In genomic region chr11:116806136-116807071, GRCm38 (mm10) we compare ENCODE assay signal across 14 mouse cellular contexts. TPM values are rescaled to one million over a fixed set of nuclear protein-coding genes. Genes with fewer than 3 reads are reported as not detected.
DNase-seq lines count a peak whose midpoint lies in the region; ATAC-seq and TF ChIP-seq lines count a peak whose summit lies in the region.
"Had no signal": no experiment of that assay in that cellular context is flagged by ENCODE, and none has a peak within 500 bp of the region (broad histone marks: within the 10 kb centered on the region; RNA-seq: fewer than 3 reads in every experiment).

No protein-coding gene starts in this region.

- H3ac ChIP-seq in myocyte (ENCODE audit: control insufficient read depth, insufficient read length) = no peak overlapping the region

- 62% methylated on average over 15 of the region's 15 CpGs for WGBS in lung, embryonic 14.5 days
- WGBS in lung, adult 2 months = 57% methylated on average over 15 of the region's 15 CpGs
- 60% methylated on average over 15 of the region's 15 CpGs for WGBS in embryonic facial prominence, embryonic 14.5 days

- no peak for TF ChIP-seq POLR2A in lung, adult 2 months (IDR thresholded peaks at IDR 0.05; ENCODE audit: borderline replicate concordance, extremely low read depth, low read depth, low read length)
- no peak for TF ChIP-seq POLR2A in myocyte (IDR thresholded peaks at IDR 0.05; ENCODE audit: insufficient read length, low read depth)

- no peak overlapping the region for H3K27ac ChIP-seq in lung, embryonic 14.5 days (ENCODE audit: low read depth)
- peak overlapping the region; percentile 35; the same call in 1 of the 2 replicates for H3K27ac ChIP-seq in embryonic facial prominence, embryonic 14.5 days (replicated peaks; ENCODE audit: low read depth, low read length)
- H3K27ac ChIP-seq: liver, embryonic 13.5 days had no signal

- H3K4me1 ChIP-seq in lung, embryonic 14.5 days (ENCODE audit: insufficient read depth) = no peaks in the 10 kb centered on the region
- peaks cover 2% of the 10 kb centered on the region for H3K4me1 ChIP-seq in lung, adult 2 months (ENCODE audit: control insufficient read depth, insufficient read depth, low read length)
- peaks cover 14% of the 10 kb centered on the region for H3K4me1 ChIP-seq in embryonic facial prominence, embryonic 14.5 days (ENCODE audit: control insufficient read depth, insufficient read depth, low read length)

- H3K4me2 ChIP-seq in lung, embryonic 14.5 days = no peak overlapping the region
- no peak overlapping the region for H3K4me2 ChIP-seq in embryonic facial prominence, embryonic 14.5 days (ENCODE audit: low read depth, low read length)
- peak overlapping the region; percentile 18 for H3K4me2 ChIP-seq in myocyte (ENCODE audit: low read depth)
- H3K4me2 ChIP-seq: liver, embryonic 13.5 days had no signal

- no peaks in the 10 kb centered on the region for H3K9me3 ChIP-seq in lung, embryonic 14.5 days (ENCODE audit: low read depth, low read length)
- H3K9me3 ChIP-seq in embryonic facial prominence, embryonic 14.5 days (ENCODE audit: control insufficient read depth, low read length) = no peaks in the 10 kb centered on the region
- H3K9me3 ChIP-seq: liver, embryonic 13.5 days had no signal

- H3K9ac ChIP-seq in lung, embryonic 14.5 days = no peak overlapping the region
- no peak overlapping the region for H3K9ac ChIP-seq in embryonic facial prominence, embryonic 14.5 days (ENCODE audit: low read depth, low read length)
- H3K9ac ChIP-seq: liver, embryonic 13.5 days had no signal

- 0 out of 2 replicates have a peak, but pooled peaks cover 5% of the 10 kb centered on the region for H3K36me3 ChIP-seq in lung, embryonic 14.5 days (ENCODE audit: insufficient read depth)
- H3K36me3 ChIP-seq in embryonic facial prominence, embryonic 14.5 days (ENCODE audit: control insufficient read depth, insufficient read depth, low read length) = no peaks in the 10 kb centered on the region
- peaks cover 11% of the 10 kb centered on the region for H3K36me3 ChIP-seq in myocyte (ENCODE audit: control insufficient read depth, insufficient read depth)
- H3K36me3 ChIP-seq: liver, embryonic 13.5 days had no signal

- H3K4me3 ChIP-seq in lung, embryonic 14.5 days (ENCODE audit: low read depth, low read length) = no peak overlapping the region
- no peak overlapping the region for H3K4me3 ChIP-seq in lung, adult 2 months (replicated peaks; ENCODE audit: extremely low read depth, low read depth, low read length)
- no peak overlapping the region for H3K4me3 ChIP-seq in embryonic facial prominence, embryonic 14.5 days (ENCODE audit: low read depth, low read length)
- no peak overlapping the region for H3K4me3 ChIP-seq in myocyte
- H3K4me3 ChIP-seq: liver, embryonic 13.5 days had no signal

- H3K79me2 ChIP-seq in myocyte (ENCODE audit: control insufficient read depth, insufficient read depth) = no peaks in the 10 kb centered on the region

- peak; percentile 52 for DNase-seq in gastrocnemius, postnatal 14 days
- no peak for DNase-seq in gastrocnemius, postnatal 36 days
- peak; percentile 57 for DNase-seq in lung, embryonic 14.5 days
- no peak for DNase-seq in lung, adult 2 months
- peak; percentile 59 for DNase-seq in embryonic facial prominence, embryonic 14.5 days (ENCODE audit: low spot score)
- DNase-seq in thymus, postnatal 25 days = no peak
- no peak for DNase-seq in embryo, embryonic 9.5 days (ENCODE audit: extremely low spot score)
- DNase-seq: kidney, adult 18-20 months; liver, embryonic 13.5 days; spleen, adult 18-20 months had no signal

- ATAC-seq in lung, embryonic 14.5 days (ENCODE audit: insufficient read depth) = no peak
- ATAC-seq in embryonic facial prominence, embryonic 14.5 days (ENCODE audit: low read depth) = no peak

- intact Hi-C loops in gastrocnemius, postnatal 14 days (cut with DNase I; ENCODE audit: low total_unique reads) = loop anchor here (5.0 kb wide), 1 partner anchor 149 kb away; no protein-coding TSS in a partner anchor
- intact Hi-C loops in gastrocnemius, postnatal 36 days (cut with DNase I) = no loop called here

- no peaks in the 10 kb centered on the region for H3K27me3 ChIP-seq in lung, embryonic 14.5 days (ENCODE audit: insufficient read depth, low read length)
- no peaks in the 10 kb centered on the region for H3K27me3 ChIP-seq in embryonic facial prominence, embryonic 14.5 days (replicated peaks; ENCODE audit: control insufficient read depth, insufficient read depth, low read length)
- H3K27me3 ChIP-seq in myocyte (ENCODE audit: control insufficient read depth, insufficient read depth, insufficient read length) = no peaks in the 10 kb centered on the region

- TF ChIP-seq CTCF in lung, embryonic 14.5 days (IDR thresholded peaks at IDR 0.05; ENCODE audit: low read depth) = no peak
- no peak for TF ChIP-seq CTCF in lung, adult 2 months (IDR thresholded peaks at IDR 0.05; ENCODE audit: insufficient read depth, low read length)

TF ChIP-seq in myocyte, 11 proteins besides CTCF, POLR2A, EP300 and RAD21:
- TF ChIP-seq MYOD1 (IDR thresholded peaks at IDR 0.05; ENCODE audit: control insufficient read depth in 1 of 3, insufficient read length in 2 of 3, low read depth in 2 of 3) (peak in 1 of 3 experiments; percentile 3), POLR2AphosphoS2 (IDR thresholded peaks at IDR 0.05; ENCODE audit: insufficient read length, low read depth) (peak; percentile 34), REST (IDR thresholded peaks at IDR 0.05; ENCODE audit: insufficient read depth, insufficient read length) (no peak), MYOG (IDR thresholded peaks at IDR 0.05; ENCODE audit: control insufficient read depth in 1 of 3, insufficient read depth in 1 of 3, insufficient read length in 2 of 3, low read depth in 2 of 3) (no peak), TCF12 (IDR thresholded peaks at IDR 0.05; ENCODE audit: insufficient read depth, poor library complexity, severe bottlenecking) (no peak)

RNA-seq across cellular contexts. Expression of gene Mxra7, which starts 21.4 kb away (rescaled TPM):
- 10 to 100 TPM; 23.1 to 29.6 TPM for total RNA-seq in gastrocnemius, postnatal 14 days (2021)
- total RNA-seq in gastrocnemius, postnatal 36 days (2021) = 10 to 100 TPM; 11.4 to 12.7 TPM
- 13.7 and 15.9 TPM in 2 replicates for polyA plus RNA-seq in lung, embryonic 14.5 days (2014; fragmentation: Nextera tagmentation; extraction: Ambion mirVana)
- polyA plus RNA-seq in lung, adult 2 months (2012; rRNA removed) = 70.1 and 172 TPM in 2 replicates
- polyA plus RNA-seq in embryonic facial prominence, embryonic 14.5 days (2014; fragmentation: Nextera tagmentation; extraction: Ambion mirVana) = 17.3 and 17.6 TPM in 2 replicates
- 126 TPM for polyA plus RNA-seq in myocyte (2012; fragmentation: generic; extraction: Trizol)

RNA-seq across cellular contexts. Expression of gene St6galnac1, which starts 31.1 kb away (rescaled TPM):
- not detected for total RNA-seq in gastrocnemius, postnatal 14 days (2021)
- total RNA-seq in gastrocnemius, postnatal 36 days (2021) = not detected
- not detected in 2 replicates for polyA plus RNA-seq in lung, embryonic 14.5 days (2014; fragmentation: Nextera tagmentation; extraction: Ambion mirVana)
- 0.26 and 0.28 TPM in 2 replicates for polyA plus RNA-seq in lung, adult 2 months (2012; rRNA removed)
- polyA plus RNA-seq in embryonic facial prominence, embryonic 14.5 days (2014; fragmentation: Nextera tagmentation; extraction: Ambion mirVana) = 0.11 TPM in 1 of 2 replicates, not detected in the other
- not detected for polyA plus RNA-seq in myocyte (2012; fragmentation: generic; extraction: Trizol)
- total RNA-seq: heart, postnatal 36 days; left cerebral cortex, adult 8-10 months had no signal
- polyA plus RNA-seq: liver, embryonic 13.5 days; thymus, postnatal 0 days had no signal

RNA-seq across cellular contexts. Expression of gene Mettl23, which starts 36.7 kb away (rescaled TPM):
- total RNA-seq in gastrocnemius, postnatal 14 days (2021) = 10 to 100 TPM; 24.1 to 24.7 TPM
- 10 to 100 TPM; 30.0 to 39.2 TPM for total RNA-seq in gastrocnemius, postnatal 36 days (2021)
- polyA plus RNA-seq in lung, embryonic 14.5 days (2014; fragmentation: Nextera tagmentation; extraction: Ambion mirVana) = 58.3 and 62.2 TPM in 2 replicates
- polyA plus RNA-seq in lung, adult 2 months (2012; rRNA removed) = 26.2 and 26.4 TPM in 2 replicates
- polyA plus RNA-seq in embryonic facial prominence, embryonic 14.5 days (2014; fragmentation: Nextera tagmentation; extraction: Ambion mirVana) = 75.8 and 77.4 TPM in 2 replicates
- polyA plus RNA-seq in myocyte (2012; fragmentation: generic; extraction: Trizol) = 34.0 TPM

RNA-seq across cellular contexts. Expression of gene Jmjd6, which starts 36.8 kb away (rescaled TPM):
- 10 to 100 TPM; 19.5 to 21.4 TPM for total RNA-seq in gastrocnemius, postnatal 14 days (2021)
- total RNA-seq in gastrocnemius, postnatal 36 days (2021) = 10 to 100 TPM; 20.4 to 20.5 TPM
- polyA plus RNA-seq in lung, embryonic 14.5 days (2014; fragmentation: Nextera tagmentation; extraction: Ambion mirVana) = 61.2 and 66.3 TPM in 2 replicates
- 23.8 and 26.8 TPM in 2 replicates for polyA plus RNA-seq in lung, adult 2 months (2012; rRNA removed)
- polyA plus RNA-seq in embryonic facial prominence, embryonic 14.5 days (2014; fragmentation: Nextera tagmentation; extraction: Ambion mirVana) = 72.9 and 74.8 TPM in 2 replicates
- polyA plus RNA-seq in myocyte (2012; fragmentation: generic; extraction: Trizol) = 55.1 TPM

RNA-seq across cellular contexts. Expression of gene Mfsd11, which starts 45.8 kb away (rescaled TPM):
- total RNA-seq in gastrocnemius, postnatal 14 days (2021) = 10 to 100 TPM; 22.3 to 27.2 TPM
- 10 to 100 TPM; 20.7 to 25.8 TPM for total RNA-seq in gastrocnemius, postnatal 36 days (2021)
- polyA plus RNA-seq in lung, embryonic 14.5 days (2014; fragmentation: Nextera tagmentation; extraction: Ambion mirVana) = 31.8 and 36.7 TPM in 2 replicates
- polyA plus RNA-seq in lung, adult 2 months (2012; rRNA removed) = 22.3 and 22.5 TPM in 2 replicates
- polyA plus RNA-seq in embryonic facial prominence, embryonic 14.5 days (2014; fragmentation: Nextera tagmentation; extraction: Ambion mirVana) = 42.8 and 43.9 TPM in 2 replicates
- polyA plus RNA-seq in myocyte (2012; fragmentation: generic; extraction: Trizol) = 40.0 TPM

Comparison
In these comparisons a context has a peak if more than half of its experiments do, and no peak if none do; other contexts are left out.
1. DNase-seq: peak in gastrocnemius, postnatal 14 days (single experiment), lung, embryonic 14.5 days (single experiment) and embryonic facial prominence, embryonic 14.5 days (single experiment); none in gastrocnemius, postnatal 36 days (0 of 2), lung, adult 2 months (single experiment), thymus, postnatal 25 days (single experiment) and embryo, embryonic 9.5 days (single experiment).